Mouse (Mus musculus): ENCODE results near the gene Ypel4.
"Not testable (repeated sequence)": the region's sequence is repeated elsewhere in the genome, so short reads cannot be mapped to it uniquely, and the experiment has no call there.

DNA sequence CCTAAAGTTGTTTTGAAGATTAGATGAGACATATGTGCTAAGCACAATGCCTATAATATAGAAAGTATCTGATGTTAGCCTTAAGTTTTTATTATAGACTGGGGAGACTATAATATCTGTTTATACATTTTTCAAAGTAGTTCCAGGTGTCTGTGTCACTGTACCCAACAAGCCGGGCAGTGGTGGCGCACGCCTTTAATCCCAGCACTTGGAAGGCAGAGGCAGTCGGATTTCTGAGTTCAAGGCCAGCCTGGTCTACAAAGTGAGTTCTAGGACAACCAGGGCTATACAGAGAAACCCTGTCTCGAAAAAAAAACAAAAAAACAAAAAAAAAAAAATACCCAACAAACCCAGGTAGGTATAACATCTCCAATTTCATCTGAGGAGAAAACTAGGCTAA is 5.7 kb upstream of the Ypel4 start:
- TF ChIP-seq CTCF (IDR thresholded peaks at IDR 0.05; ENCODE audit: extremely low read depth, insufficient read depth, insufficient read length, insufficient replicate concordance); POLR2A (IDR thresholded peaks at IDR 0.05; ENCODE audit: low read depth, low read length): not testable (repeated sequence)

All from spleen, adult 2 months (tissue).